Mouse (Mus musculus): ENCODE data around the gene Med10. TPM values are rescaled to one million over a fixed set of nuclear protein-coding genes. Genes with fewer than 3 reads are reported as not detected.

Gene Med10
- total RNA-seq (2021), result 10 to 100 TPM; 69.0 to 79.9 TPM

DNA sequence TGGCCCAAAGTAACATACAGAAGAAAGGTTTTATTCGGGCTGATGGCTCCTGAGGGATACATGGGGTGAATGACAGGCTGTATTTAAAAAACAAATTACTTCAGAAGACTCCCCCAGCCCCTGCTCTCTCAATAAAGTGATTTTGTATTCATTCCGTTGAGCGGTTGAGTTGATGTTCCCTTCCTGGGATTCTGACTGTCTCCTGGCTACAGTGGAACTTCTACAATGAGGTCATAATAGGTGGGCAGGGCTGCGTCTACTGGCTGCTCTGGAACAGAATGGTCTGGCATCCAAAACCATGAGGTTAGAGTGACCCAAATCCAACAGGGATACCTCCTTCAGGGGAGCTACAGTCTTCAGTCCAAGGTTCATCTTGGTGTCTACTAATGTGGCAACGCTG lies at the start of gene Med10:
Gene Med10 (plus strand): TSS at position 301 of the 400 bp plus-strand sequence.
- intact Hi-C loops (cut with DNase I), result loop anchor here (10.0 kb wide), 1 partner anchor 783 kb away; no protein-coding TSS in a partner anchor

DNA sequence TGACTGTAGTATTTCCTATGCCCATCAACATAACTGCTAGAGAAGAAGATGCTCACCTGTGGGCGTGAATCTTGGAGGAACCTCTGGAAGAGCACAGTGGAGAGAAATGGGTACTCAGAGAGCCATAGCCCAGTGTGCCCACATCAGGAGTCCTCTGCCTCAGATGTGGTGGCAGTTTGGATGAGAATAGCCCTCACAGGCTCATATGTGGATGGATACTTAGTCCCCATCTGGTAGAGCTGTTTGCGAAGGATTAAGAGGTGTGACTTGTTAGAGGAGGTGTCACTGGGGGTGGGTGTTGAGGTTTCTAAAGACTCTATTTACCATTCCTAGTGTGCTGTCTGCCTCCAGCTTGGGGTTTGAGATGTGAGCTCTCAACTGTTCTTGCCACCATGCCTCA lies 49.3 kb upstream of the Med10 start:
- intact Hi-C loops (cut with DNase I), result no loop called here
- DNase-seq, result no peak

More for the DNA sequence above, at the start of gene Med10:
- DNase-seq, result no peak

DNA sequence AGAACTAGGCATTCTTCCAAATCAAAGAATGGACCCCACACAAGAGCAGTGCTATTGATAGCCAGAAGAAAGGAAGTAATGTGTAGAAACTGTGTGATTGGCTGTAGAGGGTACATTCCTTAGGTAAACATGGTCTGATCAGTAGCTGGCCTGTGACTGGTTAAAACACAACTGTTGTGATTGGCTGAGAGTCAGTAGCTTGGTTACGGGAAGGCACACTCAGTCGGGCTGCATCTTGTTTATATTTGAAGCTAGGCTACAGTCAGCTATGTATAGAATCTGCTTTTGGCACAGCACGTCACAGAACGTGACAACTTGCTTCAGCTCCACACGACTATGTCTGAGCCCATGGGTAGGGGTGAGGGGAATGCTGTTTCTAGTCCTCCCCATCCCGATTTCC lies 43.2 kb upstream of the Med10 start:
- no peak for DNase-seq

DNA sequence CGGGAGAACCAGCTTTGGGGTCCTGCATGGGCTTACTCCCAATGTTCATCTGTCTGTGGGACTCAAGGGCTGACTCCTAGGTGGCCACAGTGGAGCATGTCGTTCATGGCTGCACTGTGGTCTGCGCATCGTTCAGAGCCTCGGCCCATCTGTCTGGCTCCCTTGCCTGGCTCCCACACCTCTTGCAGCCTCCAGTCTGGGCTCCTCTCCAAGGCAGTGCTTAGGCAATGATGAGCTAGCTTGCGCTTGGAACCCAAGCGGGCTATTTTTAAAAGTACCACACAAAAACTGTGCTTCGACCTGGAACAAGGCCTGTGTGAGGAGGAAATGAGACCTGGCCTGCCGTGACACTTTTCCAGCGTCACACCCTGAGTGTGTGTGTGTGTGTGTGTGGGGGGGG lies 40.8 kb upstream of the Med10 start:
- DNase-seq, result peak; percentile 84
- intact Hi-C loops (cut with DNase I), result no loop called here

More for the DNA sequence above, 43.2 kb upstream of the Med10 start:
- intact Hi-C loops (cut with DNase I), result no loop called here

DNA sequence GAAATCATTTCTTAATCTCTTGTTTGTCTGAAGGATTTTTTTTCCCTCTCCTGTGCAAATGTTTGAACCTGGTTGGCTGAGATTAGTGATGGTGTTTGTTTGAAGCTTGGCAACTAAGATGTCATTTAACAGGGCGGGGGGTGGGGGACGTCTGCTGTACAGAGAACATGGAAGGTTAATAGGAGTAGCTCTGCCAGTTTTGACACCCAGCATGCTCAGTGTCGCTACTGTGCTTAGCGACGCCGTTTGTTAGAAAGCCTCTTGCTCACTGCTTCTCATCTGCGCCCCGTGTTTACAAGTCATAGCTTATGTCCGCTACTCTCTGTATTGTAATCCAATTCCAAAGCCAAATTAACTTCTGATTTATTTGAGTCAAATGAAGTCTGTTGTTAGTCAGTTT lies 37.5 kb upstream of the Med10 start:
- DNase-seq, result no peak
- intact Hi-C loops (cut with DNase I), result no loop called here

DNA sequence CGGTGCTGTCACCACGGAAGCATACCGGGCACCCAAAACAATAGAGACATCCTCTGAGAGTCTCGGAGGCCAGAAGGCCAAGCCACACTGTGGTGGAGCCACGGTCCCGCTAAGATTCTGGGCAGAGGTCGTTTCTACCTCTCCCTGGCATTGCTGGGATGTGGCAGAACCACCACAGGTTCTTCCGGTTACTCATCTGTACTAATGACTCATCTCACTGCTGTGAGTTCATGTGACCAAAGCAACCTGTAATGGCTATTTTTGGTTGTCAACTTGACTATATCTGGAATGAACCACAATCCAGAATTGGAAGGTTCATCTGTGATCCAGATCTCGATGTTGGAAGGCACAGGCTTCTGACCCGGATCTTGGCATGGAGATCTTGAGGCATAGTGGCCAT lies 34.0 kb upstream of the Med10 start:
- intact Hi-C loops (cut with DNase I), result no loop called here

DNA sequence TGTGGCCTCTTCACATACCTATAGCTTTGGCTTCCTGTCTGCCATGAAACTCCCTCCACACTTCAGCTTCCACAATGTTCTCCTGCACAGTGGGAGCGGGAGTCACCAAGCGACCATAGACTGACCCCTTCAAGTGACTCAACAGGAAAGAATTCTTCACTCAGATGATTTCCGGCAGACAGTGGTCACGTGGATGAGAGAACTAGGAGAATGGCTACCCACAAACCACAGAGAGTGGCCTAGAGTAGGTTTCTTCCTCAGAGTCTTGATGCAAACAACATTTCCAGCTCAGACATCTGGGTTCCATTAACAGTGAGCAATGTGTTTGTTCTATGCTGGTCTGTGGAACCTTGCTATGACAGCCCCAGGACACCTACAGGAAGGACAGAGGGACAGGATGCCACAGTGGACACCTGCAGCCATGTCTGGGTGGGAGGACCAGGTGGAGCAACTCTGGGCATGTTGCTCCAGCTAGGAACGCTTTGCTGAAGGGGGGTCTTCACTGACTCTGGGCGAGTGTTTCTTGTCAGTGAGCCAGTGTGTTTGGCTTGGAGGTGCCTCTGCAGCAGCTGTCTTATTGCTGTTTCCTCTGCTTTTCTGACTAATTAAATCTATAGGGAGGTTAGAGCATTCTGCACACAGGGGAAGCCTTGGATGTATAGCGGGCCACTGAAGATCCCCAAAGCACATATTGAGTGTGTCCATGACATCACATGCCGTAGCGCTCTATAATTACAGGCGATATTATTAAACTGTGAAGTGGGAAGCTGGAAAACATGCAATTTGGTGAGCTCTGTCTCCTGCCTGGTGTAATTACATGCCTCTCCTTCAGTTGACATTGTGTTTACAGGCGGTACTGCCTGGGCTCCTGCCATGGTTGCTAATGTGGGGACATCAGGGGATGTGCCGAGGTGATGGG lies 31.4 kb upstream of the Med10 start:
- DNase-seq, result no peak
- intact Hi-C loops (cut with DNase I), result no loop called here

More for the DNA sequence above, 34.0 kb upstream of the Med10 start:
- no peak for DNase-seq

DNA sequence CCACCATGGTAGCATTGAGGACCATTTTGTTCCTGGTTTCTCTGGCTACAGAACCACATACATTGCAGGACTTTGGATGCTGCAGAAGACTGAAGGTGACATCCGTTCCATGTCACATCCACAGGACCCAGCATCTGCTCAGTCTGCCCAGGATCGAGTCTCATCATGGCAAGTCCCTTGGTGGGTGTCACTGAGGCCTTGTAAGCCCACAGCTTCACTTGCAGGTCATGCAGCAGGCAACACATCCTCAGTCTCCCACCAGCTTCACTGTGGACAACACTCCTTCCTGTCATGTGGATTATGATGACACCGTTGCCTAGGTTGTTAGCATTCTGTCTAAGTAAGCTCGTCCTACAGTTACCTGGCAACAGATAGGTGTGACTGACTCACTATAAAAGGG lies 29.8 kb upstream of the Med10 start:
- intact Hi-C loops (cut with DNase I), result no loop called here
- no peak for DNase-seq

DNA sequence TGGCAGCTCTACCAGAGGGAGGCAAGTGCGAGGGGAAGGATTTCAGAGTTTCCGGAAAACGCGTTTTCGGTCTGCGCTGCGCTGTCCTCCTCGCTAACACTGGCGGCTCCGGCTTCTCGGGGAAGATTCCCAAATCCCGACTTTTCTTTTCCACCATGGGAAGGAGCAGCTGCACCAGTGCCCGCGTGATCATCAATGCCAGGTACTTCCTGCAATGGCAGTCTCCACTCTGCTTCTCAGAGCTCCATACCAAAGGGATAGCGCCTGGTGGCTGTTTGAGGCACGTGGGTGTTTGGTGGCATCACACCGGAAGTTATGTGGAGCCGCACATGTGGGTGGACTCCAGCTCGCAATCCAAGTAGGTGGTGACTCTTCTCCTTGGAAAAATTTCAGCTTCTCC lies 24.0 kb upstream of the Med10 start:
- intact Hi-C loops (cut with DNase I), result no loop called here
- DNase-seq, result no peak

DNA sequence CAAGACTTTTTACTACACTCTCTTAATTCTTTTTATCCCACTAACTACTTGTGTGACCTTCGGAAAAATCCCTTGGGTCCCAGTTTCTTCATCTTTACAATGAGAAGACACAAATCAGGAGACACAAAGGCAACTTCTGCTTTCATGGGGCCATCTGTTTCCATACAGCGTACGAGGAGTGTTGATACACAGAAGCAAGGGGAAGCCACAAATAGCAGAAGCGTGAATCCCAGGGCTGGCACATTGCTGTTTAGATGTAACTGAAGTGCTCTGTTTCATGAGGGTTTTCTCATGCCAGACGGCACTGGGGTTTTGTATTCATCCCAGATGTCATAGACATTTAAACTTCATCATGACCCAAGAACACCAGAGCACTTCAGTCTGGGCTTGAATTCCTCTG lies 13.5 kb upstream of the Med10 start:
- intact Hi-C loops (cut with DNase I), result no loop called here
- DNase-seq, result no peak

DNA sequence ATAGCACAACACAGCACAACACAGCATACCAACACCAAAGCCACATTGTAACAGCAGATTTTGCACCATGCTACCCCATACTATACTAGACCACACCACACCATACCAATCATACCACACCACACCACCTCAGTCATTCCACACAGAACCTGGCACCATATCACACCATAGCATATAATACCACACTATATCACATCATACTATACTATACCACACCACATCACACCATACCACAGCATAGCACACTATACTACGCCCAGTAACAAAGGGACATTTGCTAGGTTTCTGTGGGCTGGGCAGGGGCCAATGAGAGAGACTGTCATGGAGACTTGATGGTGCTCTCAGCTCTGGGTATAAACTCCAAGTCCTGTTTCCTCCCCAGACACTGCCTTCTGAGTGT lies 10.4 kb upstream of the Med10 start:
- DNase-seq, result no peak

DNA sequence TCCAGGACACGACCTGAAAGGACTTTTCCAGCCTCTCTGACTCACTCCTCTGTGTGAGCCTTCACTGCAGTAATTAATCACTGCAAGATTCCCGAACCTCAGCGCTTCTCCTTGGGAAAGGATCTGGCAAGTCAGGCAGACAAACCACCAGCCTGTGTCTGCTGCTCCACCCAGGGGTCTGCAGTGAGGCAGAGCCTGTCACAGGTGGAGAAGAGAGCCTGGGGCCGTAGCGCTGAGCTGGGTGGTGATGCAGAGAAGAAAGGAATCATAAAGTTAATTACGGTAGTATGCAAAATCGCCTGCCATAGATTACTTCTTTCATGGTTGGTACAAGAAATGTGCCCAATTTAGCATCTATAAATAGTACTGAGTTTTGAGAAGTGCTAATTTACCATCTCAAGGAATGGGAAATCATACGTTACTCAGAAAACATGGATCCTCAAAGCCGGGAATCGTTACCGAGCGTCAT lies 9.6 kb upstream of the Med10 start:
- intact Hi-C loops (cut with DNase I), result no loop called here
- no peak for DNase-seq

More for the DNA sequence above, 10.4 kb upstream of the Med10 start:
- intact Hi-C loops (cut with DNase I), result no loop called here

DNA sequence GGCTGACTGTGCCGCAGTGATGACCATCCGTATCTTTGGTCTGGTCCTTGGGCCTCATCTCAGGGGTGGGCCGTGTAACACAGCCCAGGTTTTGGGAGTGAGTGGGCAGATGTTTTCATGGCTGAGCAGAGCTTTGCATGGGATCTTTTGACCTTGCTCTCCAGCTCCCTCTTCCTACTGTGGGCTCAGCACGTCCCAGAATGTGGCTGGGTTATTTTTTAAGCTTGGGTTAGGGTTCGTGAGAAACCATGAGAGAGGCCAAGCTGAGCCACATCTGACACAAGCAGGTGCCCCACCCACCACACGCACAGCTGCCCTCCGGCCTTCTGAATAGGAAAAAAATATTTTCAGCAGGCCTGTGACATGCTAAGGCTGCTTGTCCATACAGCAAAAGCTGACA lies 7.4 kb upstream of the Med10 start:
- intact Hi-C loops (cut with DNase I), result no loop called here
- DNase-seq, result no peak

DNA sequence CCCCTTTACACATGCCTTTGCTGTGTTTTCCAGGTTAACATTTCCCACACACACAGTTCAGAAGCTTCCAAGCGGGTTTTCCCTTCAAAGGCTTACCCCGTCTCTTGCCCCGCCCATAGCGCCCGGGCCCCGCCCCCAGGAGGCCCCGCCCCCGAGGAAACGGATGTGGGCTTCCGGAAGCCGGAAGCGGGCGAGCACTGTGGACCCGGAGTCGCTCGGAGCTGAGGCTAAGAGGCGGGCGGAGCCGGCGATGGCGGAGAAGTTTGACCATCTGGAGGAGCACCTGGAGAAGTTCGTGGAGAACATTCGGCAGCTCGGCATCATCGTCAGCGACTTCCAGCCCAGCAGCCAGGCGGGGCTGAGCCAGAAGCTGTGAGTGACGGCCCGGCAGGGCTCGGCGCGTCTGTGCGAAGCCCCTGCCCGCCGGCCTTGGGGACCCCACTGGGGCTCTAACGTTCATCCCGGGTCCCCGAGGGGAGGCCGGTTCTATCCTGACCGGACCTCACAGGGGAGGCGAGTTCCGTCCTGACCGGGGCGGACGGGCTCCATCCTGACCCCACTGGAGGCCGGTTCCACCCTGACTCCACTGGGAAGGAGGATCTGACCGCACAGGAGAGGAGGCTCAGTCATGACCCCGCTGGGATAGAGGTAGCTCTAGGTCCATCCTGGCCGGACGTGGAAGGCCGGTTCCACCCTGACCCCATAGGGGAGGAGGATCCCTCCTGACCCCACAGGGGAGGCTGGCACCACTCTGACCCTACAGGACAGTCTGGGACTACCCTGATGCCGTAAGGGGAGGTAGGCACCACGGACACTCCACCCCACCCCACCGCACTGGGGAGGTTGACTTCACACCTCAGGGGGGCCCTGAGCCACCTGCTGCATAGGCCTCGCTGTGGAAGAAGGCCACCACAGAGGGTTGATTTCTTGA lies 7.8 kb downstream of the Med10 start:
- intact Hi-C loops (cut with DNase I), result loop anchor here (10.0 kb wide), 1 partner anchor 775 kb away; no protein-coding TSS in a partner anchor
- peak; percentile 95 for DNase-seq

DNA sequence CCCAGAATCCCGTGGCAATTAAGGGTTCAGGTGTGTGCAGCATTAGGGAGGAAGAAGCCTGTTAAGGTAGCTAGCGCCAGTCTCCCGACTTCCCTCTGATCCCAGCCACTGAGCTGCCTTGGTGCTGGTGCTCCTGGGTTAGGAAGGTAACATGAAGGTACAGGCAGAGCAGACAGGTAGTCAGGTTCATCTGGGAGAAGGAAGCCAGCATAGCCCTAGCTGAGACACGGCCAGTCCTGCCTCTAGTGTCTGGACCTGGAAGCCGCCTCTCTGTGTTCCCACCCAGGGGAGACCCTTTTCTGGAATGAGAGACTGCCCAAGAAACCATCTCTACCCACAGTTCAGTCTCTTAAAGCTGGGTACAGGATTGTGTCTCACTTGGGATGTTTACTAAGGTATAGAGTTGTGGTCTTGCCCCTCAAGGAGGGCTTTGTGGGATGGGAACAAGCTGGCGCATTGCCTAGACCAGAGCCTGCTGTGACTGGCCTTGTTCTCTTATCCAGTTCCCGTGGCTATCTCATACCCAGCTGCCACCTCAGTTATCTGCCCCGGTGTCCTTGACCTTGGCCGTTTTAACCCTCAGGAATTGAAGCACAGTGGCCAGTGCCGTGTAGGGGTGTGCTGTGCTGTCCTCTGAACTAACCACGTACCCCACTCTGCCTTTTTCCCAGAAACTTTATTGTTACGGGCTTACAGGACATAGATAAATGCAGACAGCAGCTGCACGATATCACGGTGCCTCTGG lies 8.9 kb downstream of the Med10 start:
- DNase-seq, result no peak
- intact Hi-C loops (cut with DNase I), result no loop called here

DNA sequence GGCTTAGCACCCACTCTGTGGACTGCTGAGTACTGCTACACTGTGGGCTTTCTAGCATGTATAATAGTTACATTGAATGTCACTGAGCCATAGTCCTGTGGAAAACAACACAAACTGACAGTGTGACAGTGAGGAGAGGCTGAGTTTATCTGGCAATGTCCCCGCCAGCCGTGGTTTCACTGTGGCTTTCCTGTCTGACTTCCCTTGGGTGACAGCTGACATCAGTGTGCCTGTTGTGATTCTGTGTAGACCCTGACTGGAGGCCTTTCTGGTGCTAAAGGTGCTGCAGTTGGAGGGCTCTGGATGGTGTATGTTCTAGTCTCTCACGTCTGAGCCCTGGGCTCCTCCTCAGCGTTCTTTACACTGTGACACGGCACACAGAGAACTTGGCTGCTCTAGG lies 11.7 kb downstream of the Med10 start:
- intact Hi-C loops (cut with DNase I), result no loop called here
- no peak for DNase-seq

DNA sequence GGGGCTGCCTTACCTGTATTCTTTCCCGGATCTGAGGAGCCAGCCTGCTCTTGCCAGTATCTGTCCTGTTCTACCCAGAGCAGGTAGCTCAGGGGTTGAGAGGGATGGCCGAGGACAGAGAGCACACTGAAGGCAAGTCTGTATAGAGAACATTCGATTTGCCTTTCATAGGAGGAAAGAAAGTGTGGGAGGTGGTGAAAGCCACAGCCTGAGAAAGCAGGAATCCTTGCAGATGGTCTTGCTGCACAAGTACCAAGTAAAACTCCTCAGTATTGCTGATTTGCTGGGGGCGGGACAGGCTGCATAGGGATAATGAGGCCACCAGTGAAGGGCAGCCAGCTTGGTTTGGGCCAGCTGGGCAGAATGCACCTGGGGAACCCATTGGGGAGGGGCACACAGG lies 16.1 kb downstream of the Med10 start:
- no peak for DNase-seq
- intact Hi-C loops (cut with DNase I), result no loop called here

DNA sequence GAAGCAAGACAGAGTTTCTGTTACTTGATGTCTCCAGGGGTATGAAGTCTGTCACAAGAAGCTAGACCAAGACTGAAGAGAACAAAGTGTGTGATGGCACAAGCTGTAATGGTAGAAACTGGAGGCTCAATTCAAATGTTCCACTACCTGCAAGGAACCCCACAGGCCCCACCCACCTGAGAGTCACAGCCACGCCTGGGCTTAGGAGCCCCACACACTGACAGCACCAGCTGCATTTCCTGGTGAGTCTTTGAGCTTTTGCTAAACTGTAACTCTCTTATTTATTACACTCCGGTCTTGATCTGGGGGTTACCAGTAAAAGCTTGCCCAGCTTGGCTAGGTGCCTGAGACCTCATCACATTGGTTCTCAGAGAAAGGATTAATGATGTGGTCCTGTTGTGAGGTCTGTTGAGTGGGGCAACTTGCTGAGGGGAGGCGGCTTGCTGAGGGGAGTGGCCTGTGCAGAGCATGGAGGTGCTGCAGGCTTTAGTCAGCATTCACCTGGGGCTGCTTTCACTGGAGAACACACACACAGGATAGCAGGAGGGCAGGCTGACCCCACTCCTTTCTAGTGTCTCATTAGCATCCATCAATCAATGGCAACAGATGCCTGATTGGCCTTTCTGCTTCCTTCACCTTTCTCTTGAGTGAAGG lies 19.1 kb downstream of the Med10 start:
- intact Hi-C loops (cut with DNase I), result no loop called here
- peak; percentile 20 for DNase-seq

DNA sequence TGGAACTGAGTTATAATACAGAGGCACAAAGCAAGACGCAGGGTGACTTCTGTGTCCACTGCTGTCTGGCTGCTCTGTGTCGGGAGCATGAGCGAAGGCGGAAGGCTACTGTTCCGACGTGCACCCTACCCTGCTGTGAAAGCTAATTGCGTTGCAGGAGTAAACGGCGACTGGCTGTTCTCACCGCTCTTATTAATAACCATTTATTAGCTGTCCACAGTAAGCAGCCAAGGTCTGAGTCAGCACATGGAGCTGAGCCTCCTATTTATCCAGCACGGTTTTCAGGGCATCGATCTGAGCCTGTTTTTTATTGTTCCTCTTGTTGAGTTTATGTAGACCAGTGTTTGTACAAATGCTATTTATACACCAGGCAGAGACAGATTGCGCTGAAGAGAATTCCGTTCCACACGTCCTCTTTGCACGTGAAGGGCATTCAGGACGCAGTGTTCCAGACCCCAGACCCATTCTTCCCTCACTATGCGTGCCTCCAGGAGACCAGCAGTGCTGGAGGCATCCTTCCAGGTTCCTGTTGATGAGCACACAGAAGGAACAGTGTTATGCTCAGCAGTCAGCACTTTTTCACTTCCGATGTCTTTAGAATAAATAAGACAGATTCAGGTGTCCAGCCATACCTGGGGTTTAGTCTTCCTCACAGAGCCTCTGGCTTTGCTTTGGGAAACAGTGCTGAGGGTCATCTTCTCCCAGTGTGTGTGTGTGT lies 21.9 kb downstream of the Med10 start:
- DNase-seq, result peak; percentile 13
- intact Hi-C loops (cut with DNase I), result no loop called here
